In genomic region chr1:175290072-175290471, GRCm38 (mm10) we compare ENCODE assay signal across 17 mouse cellular contexts.
"Had no signal": no experiment of that assay in that cellular context is flagged by ENCODE, and none has a peak within 500 bp of the region (broad histone marks: within the 10 kb centered on the region; RNA-seq: fewer than 3 reads in every experiment).

No protein-coding gene starts in this region.

- H3K9ac ChIP-seq: lung, embryonic 14.5 days; midbrain, embryonic 12.5 days; neural tube, embryonic 13.5 days; neural tube, embryonic 15.5 days; stomach, embryonic 15.5 days had no signal

- H3K27me3 ChIP-seq: midbrain, embryonic 12.5 days; neural tube, embryonic 13.5 days; neural tube, embryonic 15.5 days; stomach, embryonic 15.5 days had no signal

- DNase-seq: lung, adult 18-20 months; lung, embryonic 14.5 days; lung, postnatal 10 days; lung, postnatal 4 days; midbrain, embryonic 14.5 days; right cerebral cortex, postnatal 14 days; thymus, adult 2 months; thymus, postnatal 25 days; thymus, postnatal 4 days had no signal

- H3K27ac ChIP-seq: midbrain, embryonic 10.5 days; midbrain, embryonic 12.5 days; neural tube, embryonic 13.5 days; neural tube, embryonic 15.5 days; stomach, embryonic 15.5 days; stomach, postnatal 0 days had no signal

- H3K4me2 ChIP-seq: lung, embryonic 14.5 days; midbrain, embryonic 12.5 days; neural tube, embryonic 13.5 days; neural tube, embryonic 15.5 days; stomach, embryonic 15.5 days had no signal

- H3K36me3 ChIP-seq: midbrain, embryonic 10.5 days; midbrain, embryonic 12.5 days; neural tube, embryonic 13.5 days; neural tube, embryonic 15.5 days; stomach, embryonic 15.5 days had no signal

- H3K4me1 ChIP-seq: midbrain, embryonic 10.5 days; midbrain, embryonic 12.5 days; neural tube, embryonic 13.5 days; neural tube, embryonic 15.5 days; stomach, embryonic 15.5 days had no signal

- ATAC-seq: midbrain, embryonic 16.5 days had no signal

- H3K9me3 ChIP-seq: midbrain, embryonic 10.5 days; midbrain, embryonic 12.5 days; neural tube, embryonic 13.5 days; neural tube, embryonic 15.5 days; stomach, embryonic 15.5 days had no signal

- H3K4me3 ChIP-seq: midbrain, embryonic 10.5 days; midbrain, embryonic 12.5 days; myocyte; neural tube, embryonic 13.5 days; neural tube, embryonic 15.5 days; stomach, embryonic 15.5 days had no signal
